Mouse (Mus musculus): ENCODE results near the gene Tbc1d10a.

DNA sequence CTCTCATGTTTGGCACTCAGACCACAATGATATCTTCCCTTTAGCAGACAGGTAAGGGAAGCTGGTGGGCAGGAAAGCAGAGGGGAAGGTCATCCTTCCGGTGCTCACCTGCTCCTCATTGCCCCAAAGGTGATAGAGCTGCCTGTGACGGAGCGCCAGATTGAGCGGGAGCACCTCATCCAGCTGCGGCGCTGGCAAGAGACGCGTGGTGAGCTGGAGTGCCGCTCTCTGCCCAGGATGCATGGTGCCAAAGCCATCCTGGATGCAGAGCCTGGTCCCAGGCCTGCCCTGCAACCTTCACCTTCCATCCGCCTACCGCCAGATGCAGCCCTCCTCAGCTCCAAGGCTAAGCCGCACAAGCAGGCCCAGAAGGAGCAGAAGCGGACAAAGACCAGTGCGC is 28.0 kb downstream of the Tbc1d10a start:
- TF ChIP-seq CTCF (conservative IDR thresholded peaks at IDR 0.05; ENCODE audit: low read length), result no peak
- TF ChIP-seq POU5F1 (IDR thresholded peaks at IDR 0.05; ENCODE audit: borderline replicate concordance, low read length), result no peak
- no peak for TF ChIP-seq NANOG (IDR thresholded peaks at IDR 0.05; ENCODE audit: borderline replicate concordance, low read length)
